27 mouse cellular contexts compared by ENCODE assay signal in genomic region chr12:33125594-33126227, GRCm38 (mm10). TPM values are rescaled to one million over a fixed set of nuclear protein-coding genes. Genes with fewer than 3 reads are reported as not detected.
DNase-seq lines count a peak whose midpoint lies in the region; ATAC-seq and TF ChIP-seq lines count a peak whose summit lies in the region.
"Had no signal": no experiment of that assay in that cellular context is flagged by ENCODE, and none has a peak within 500 bp of the region (broad histone marks: within the 10 kb centered on the region; RNA-seq: fewer than 3 reads in every experiment).

No protein-coding gene starts in this region.

- H3K27me3 ChIP-seq in G1E (ENCODE audit: insufficient read depth, low read length), result peaks cover 72% of the 10 kb centered on the region
- H3K27me3 ChIP-seq in midbrain, embryonic 11.5 days (ENCODE audit: control insufficient read depth, insufficient read depth, low read length), result no peaks in the 10 kb centered on the region
- H3K27me3 ChIP-seq: hindbrain, embryonic 15.5 days; neural tube, embryonic 15.5 days had no signal

- 84% methylated on average over 9 of the region's 9 CpGs for WGBS in midbrain, embryonic 11.5 days

- peaks cover 8% of the 10 kb centered on the region; the same call in 1 of the 2 replicates for H3K4me1 ChIP-seq in G1E (ENCODE audit: insufficient read depth, low read depth, low read length)
- H3K4me1 ChIP-seq in midbrain, embryonic 11.5 days (ENCODE audit: control insufficient read depth, insufficient read depth, low read length), result peaks cover 4% of the 10 kb centered on the region; the same call in 1 of the 2 replicates

- H3K27ac ChIP-seq in layer of hippocampus, adult 2 months, result peak overlapping the region; percentile 55; the same call in 1 of the 2 replicates
- H3K27ac ChIP-seq in midbrain, embryonic 11.5 days (ENCODE audit: low read depth, low read length), result no peak overlapping the region
- H3K27ac ChIP-seq: gastrocnemius, adult 2 months; heart, embryonic 10.5 days; hindbrain, embryonic 15.5 days; midbrain, embryonic 10.5 days; neural tube, embryonic 15.5 days had no signal

- H3K9ac ChIP-seq in midbrain, embryonic 11.5 days (ENCODE audit: low read length), result no peak overlapping the region
- H3K9ac ChIP-seq: hindbrain, embryonic 15.5 days; neural tube, embryonic 15.5 days had no signal

- no peaks in the 10 kb centered on the region for H3K9me3 ChIP-seq in G1E (replicated peaks)
- H3K9me3 ChIP-seq in midbrain, embryonic 11.5 days (ENCODE audit: control insufficient read depth, low read length), result no peaks in the 10 kb centered on the region
- H3K9me3 ChIP-seq: heart, embryonic 10.5 days; hindbrain, embryonic 15.5 days; midbrain, embryonic 10.5 days; neural tube, embryonic 15.5 days had no signal

- no peak for DNase-seq in layer of hippocampus, adult 2 months (ENCODE audit: low spot score in 2 of 2)
- no peak for DNase-seq in layer of hippocampus, postnatal 10 days (ENCODE audit: low spot score in 2 of 2)
- DNase-seq in G1E (ENCODE audit: low spot score), result no peak
- DNase-seq in ovary, postnatal 14 days (ENCODE audit: low spot score), result no peak
- DNase-seq in cerebellum, postnatal 25 days, result no peak
- DNase-seq in midbrain, embryonic 11.5 days (ENCODE audit: low spot score, missing footprints), result no peak
- DNase-seq: adrenal gland, postnatal 14 days; cerebellum, adult 9-10 months; gastrocnemius, adult 2 months; kidney, adult 8-10 months; kidney, postnatal 10 days; lung, adult 18-20 months; lung, postnatal 10 days; thymus, postnatal 36 days had no signal

- H3K4me3 ChIP-seq in layer of hippocampus, adult 2 months, result no peak overlapping the region
- H3K4me3 ChIP-seq in G1E (ENCODE audit: low read depth, low read length), result no peak overlapping the region
- H3K4me3 ChIP-seq in midbrain, embryonic 11.5 days (ENCODE audit: low read depth, low read length), result no peak overlapping the region
- H3K4me3 ChIP-seq: gastrocnemius, adult 2 months; heart, embryonic 10.5 days; hindbrain, embryonic 15.5 days; midbrain, embryonic 10.5 days; neural tube, embryonic 15.5 days had no signal

- H3K36me3 ChIP-seq in G1E (replicated peaks), result no peaks in the 10 kb centered on the region
- no peaks in the 10 kb centered on the region for H3K36me3 ChIP-seq in midbrain, embryonic 11.5 days (ENCODE audit: control insufficient read depth, insufficient read depth, low read length)
- H3K36me3 ChIP-seq: heart, embryonic 10.5 days; hindbrain, embryonic 15.5 days; midbrain, embryonic 10.5 days; neural tube, embryonic 15.5 days had no signal

- peak; percentile 76 for ATAC-seq in G1E (ENCODE audit: extremely low read depth, insufficient number of reproducible peaks, low FRiP score, poor library complexity, severe bottlenecking)
- peak; percentile 55 for ATAC-seq in common myeloid progenitor, adult 5-6 weeks (replicated peaks; ENCODE audit: low read depth, poor library complexity, severe bottlenecking)
- ATAC-seq in megakaryocyte, adult 5-6 weeks (ENCODE audit: poor library complexity, severe bottlenecking), result peak; percentile 24; the same call in 1 of the 2 replicates
- ATAC-seq in midbrain, embryonic 11.5 days (ENCODE audit: low FRiP score), result no peak
- ATAC-seq: activated CD4-positive, CD25-positive, alpha-beta regulatory T cell, adult 4 months had no signal

- no peak overlapping the region for H3K4me2 ChIP-seq in midbrain, embryonic 11.5 days
- H3K4me2 ChIP-seq: hindbrain, embryonic 15.5 days; neural tube, embryonic 15.5 days had no signal

- TF ChIP-seq CTCF in layer of hippocampus, adult 2 months (conservative IDR thresholded peaks at IDR 0.05), result no peak
- TF ChIP-seq CTCF in G1E (IDR thresholded peaks at IDR 0.05; ENCODE audit: low read depth, low read length), result no peak

RNA-seq across cellular contexts. Expression of gene Atxn7l1, which starts 21.8 kb away (rescaled TPM):
- 10 to 100 TPM; 62.0 to 62.9 TPM for total RNA-seq in layer of hippocampus, adult 2 months (2021)
- total RNA-seq in layer of hippocampus, postnatal 10 days (2021), result 10 to 100 TPM; 46.1 to 49.8 TPM
- 245 and 282 TPM in 2 replicates for total RNA-seq in G1E (2014; fragmentation: Nextera tagmentation)
- total RNA-seq in G1E (2017), result 51.1 and 56.6 TPM in 2 replicates
- polyA plus RNA-seq in G1E (2012), result 51.0 and 52.2 TPM in 2 replicates
- 35.5 and 42.4 TPM in 2 replicates for total RNA-seq in common myeloid progenitor, adult 5-6 weeks (2017)
- total RNA-seq in megakaryocyte, adult 5-6 weeks (2015), result 109 and 115 TPM in 2 replicates
- total RNA-seq in megakaryocyte, adult 5-6 weeks (2017), result 50.0 and 60.4 TPM in 2 replicates
- 16.9 and 17.0 TPM in 2 replicates for polyA plus RNA-seq in midbrain, embryonic 11.5 days (2014; fragmentation: Nextera tagmentation; extraction: Ambion mirVana)

RNA-seq across cellular contexts. Expression of gene Cdhr3, which starts 33.0 kb away (rescaled TPM):
- 1 to 10 TPM; 2.1 to 2.7 TPM for total RNA-seq in layer of hippocampus, adult 2 months (2021)
- total RNA-seq in layer of hippocampus, postnatal 10 days (2021), result 1 to 10 TPM; 1.2 to 2.5 TPM
- total RNA-seq in G1E (2014; fragmentation: Nextera tagmentation) (not detected in 2 replicates), G1E (2017) (0.22 and 0.23 TPM in 2 replicates)
- polyA plus RNA-seq in G1E (2012), result not detected in 2 replicates
- total RNA-seq in common myeloid progenitor, adult 5-6 weeks (2017), result not detected in 2 replicates
- not detected in 2 replicates for total RNA-seq in megakaryocyte, adult 5-6 weeks (2015)
- total RNA-seq in megakaryocyte, adult 5-6 weeks (2017), result not detected in 2 replicates
- not detected in 2 replicates for polyA plus RNA-seq in midbrain, embryonic 11.5 days (2014; fragmentation: Nextera tagmentation; extraction: Ambion mirVana)
- total RNA-seq: adrenal gland, postnatal 14 days; ES-E14; hematopoietic stem cell, adult 5-6 weeks had no signal
- polyA plus RNA-seq: embryonic facial prominence, embryonic 11.5 days; forebrain, embryonic 11.5 days; intestine, embryonic 14.5 days; midbrain, embryonic 10.5 days; small intestine, adult 2 months had no signal
